Mouse (Mus musculus): ENCODE measurements at regions not wholly inside any gene's neighbourhood (a gene's known extent, or its start where the extent isn't known, plus 50 kb on each side); places are given as distances from the start of the nearest gene placed in this dataset.

- no peak overlapping the region for H3K27ac ChIP-seq (ENCODE audit: low read length)
- no peaks in the 10 kb centered on the region for H3K36me3 ChIP-seq (ENCODE audit: control insufficient read depth, insufficient read depth)
- H3K27me3 ChIP-seq (ENCODE audit: control insufficient read depth, insufficient read depth, low read depth, low read length): no peaks in the 10 kb centered on the region
- H3K4me2 ChIP-seq (ENCODE audit: low read depth, low read length): no peak overlapping the region
- 40% methylated on average over 8 of the region's 8 CpGs for WGBS (ENCODE audit: insufficient replicate concordance)
- H3K9me3 ChIP-seq (replicated peaks; ENCODE audit: control insufficient read depth, low read length): no peaks in the 10 kb centered on the region
- no peaks in the 10 kb centered on the region for H3K4me1 ChIP-seq (ENCODE audit: control insufficient read depth, low read depth, low read length)
- H3K4me3 ChIP-seq (ENCODE audit: low read depth, low read length): no peak overlapping the region
- no peak for ATAC-seq (ENCODE audit: low read depth)
- H3K9ac ChIP-seq (ENCODE audit: low read depth, low read length): no peak overlapping the region
Measured at GRCm38 (mm10) chrX:99335886-99336589, 135.0 kb downstream of the Pja1 start.

GRCm38 (mm10) chrX:99332457-99332770 is 138.7 kb downstream of the Pja1 start:
- no peaks in the 10 kb centered on the region for H3K27me3 ChIP-seq (ENCODE audit: control insufficient read depth, insufficient read depth, low read depth, low read length)
- H3K27ac ChIP-seq (ENCODE audit: low read length): no peak overlapping the region
- 55% methylated on average over 4 of the region's 4 CpGs for WGBS (ENCODE audit: insufficient replicate concordance)
- no peaks in the 10 kb centered on the region for H3K4me1 ChIP-seq (ENCODE audit: control insufficient read depth, low read depth, low read length)
- no peaks in the 10 kb centered on the region for H3K36me3 ChIP-seq (ENCODE audit: control insufficient read depth, insufficient read depth)
- H3K9me3 ChIP-seq (replicated peaks; ENCODE audit: control insufficient read depth, low read length): no peaks in the 10 kb centered on the region
- H3K4me3 ChIP-seq (ENCODE audit: low read depth, low read length): no peak overlapping the region
- no peak overlapping the region for H3K4me2 ChIP-seq (ENCODE audit: low read depth, low read length)
- H3K9ac ChIP-seq (ENCODE audit: low read depth, low read length): no peak overlapping the region
- ATAC-seq (ENCODE audit: low read depth): no peak

GRCm38 (mm10) chrX:99331764-99332456 is 139.2 kb downstream of the Pja1 start:
- ATAC-seq (ENCODE audit: low read depth): no peak
- H3K27me3 ChIP-seq (ENCODE audit: control insufficient read depth, insufficient read depth, low read depth, low read length): no peaks in the 10 kb centered on the region
- no peak overlapping the region for H3K9ac ChIP-seq (ENCODE audit: low read depth, low read length)
- no peak overlapping the region for H3K4me2 ChIP-seq (ENCODE audit: low read depth, low read length)
- no peaks in the 10 kb centered on the region for H3K36me3 ChIP-seq (ENCODE audit: control insufficient read depth, insufficient read depth)
- H3K9me3 ChIP-seq (replicated peaks; ENCODE audit: control insufficient read depth, low read length): no peaks in the 10 kb centered on the region
- H3K4me1 ChIP-seq (ENCODE audit: control insufficient read depth, low read depth, low read length): no peaks in the 10 kb centered on the region
- no peak overlapping the region for H3K27ac ChIP-seq (ENCODE audit: low read length)
- no peak overlapping the region for H3K4me3 ChIP-seq (ENCODE audit: low read depth, low read length)
- 51% methylated on average over 9 of the region's 9 CpGs for WGBS (ENCODE audit: insufficient replicate concordance)

DNA sequence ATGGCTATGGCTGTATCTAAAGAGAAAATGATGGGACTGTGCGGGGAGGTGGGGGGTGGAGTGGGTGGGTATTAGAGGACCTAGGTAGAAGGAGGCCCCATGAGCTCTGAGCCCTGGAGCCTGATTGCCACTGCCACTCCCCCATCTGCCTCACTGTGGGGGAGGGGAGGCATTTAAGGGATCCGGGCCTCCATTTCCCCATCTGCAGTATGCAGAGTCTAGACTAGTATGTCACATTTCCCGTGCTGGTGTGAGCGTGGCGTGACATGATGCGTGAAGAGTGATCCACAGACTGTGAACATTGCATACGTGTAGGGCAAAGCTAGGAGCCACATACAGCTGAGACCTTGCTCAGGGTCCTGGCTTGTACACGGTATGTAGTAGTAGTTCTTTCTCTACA is 140.7 kb downstream of the Pja1 start:
- 70% methylated on average over 8 of the region's 8 CpGs for WGBS (ENCODE audit: insufficient replicate concordance)
- Histone ChIP-seq H3K4me3 (ENCODE audit: low read depth, low read length) (no peak overlapping the region), H3K27me3 (ENCODE audit: control insufficient read depth, insufficient read depth, low read depth, low read length) (no peaks in the 10 kb centered on the region), H3K27ac (ENCODE audit: low read length) (no peak overlapping the region), H3K9me3 (replicated peaks; ENCODE audit: control insufficient read depth, low read length) (no peaks in the 10 kb centered on the region), H3K4me1 (ENCODE audit: control insufficient read depth, low read depth, low read length) (no peaks in the 10 kb centered on the region), H3K36me3 (ENCODE audit: control insufficient read depth, insufficient read depth) (no peaks in the 10 kb centered on the region), H3K4me2 (ENCODE audit: low read depth, low read length) (no peak overlapping the region), H3K9ac (ENCODE audit: low read depth, low read length) (no peak overlapping the region)
- ATAC-seq (ENCODE audit: low read depth): no peak

GRCm38 (mm10) chrX:99328576-99328975 is 142.5 kb downstream of the Pja1 start:
- WGBS (ENCODE audit: insufficient replicate concordance): 44% methylated on average over 4 of the region's 4 CpGs
- Histone ChIP-seq H3K9me3 (replicated peaks; ENCODE audit: control insufficient read depth, low read length) (no peaks in the 10 kb centered on the region), H3K4me2 (ENCODE audit: low read depth, low read length) (no peak overlapping the region), H3K9ac (ENCODE audit: low read depth, low read length) (no peak overlapping the region), H3K4me1 (ENCODE audit: control insufficient read depth, low read depth, low read length) (no peaks in the 10 kb centered on the region), H3K4me3 (ENCODE audit: low read depth, low read length) (no peak overlapping the region), H3K27ac (ENCODE audit: low read length) (no peak overlapping the region), H3K27me3 (ENCODE audit: control insufficient read depth, insufficient read depth, low read depth, low read length) (no peaks in the 10 kb centered on the region), H3K36me3 (ENCODE audit: control insufficient read depth, insufficient read depth) (no peaks in the 10 kb centered on the region)
- no peak for ATAC-seq (ENCODE audit: low read depth)

DNA sequence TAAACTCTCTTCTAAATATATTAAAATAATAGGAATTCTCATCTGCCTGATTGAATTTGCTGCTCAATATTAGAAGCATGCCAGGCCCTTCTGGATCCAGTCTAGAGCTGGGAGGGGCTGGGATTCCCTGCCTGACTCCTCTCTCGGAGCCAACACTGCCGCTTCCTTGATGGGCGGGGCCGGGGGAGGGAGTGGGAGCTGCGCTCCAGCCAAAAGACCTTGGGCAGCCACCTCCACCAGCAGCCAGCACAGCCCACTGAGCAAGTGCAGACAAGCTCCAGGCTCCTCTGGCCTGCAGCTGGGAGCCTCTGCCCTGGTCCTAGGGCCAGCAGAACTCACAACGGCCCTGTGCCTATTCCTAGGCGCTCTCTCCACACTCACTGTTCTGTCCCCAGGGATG is 144.9 kb downstream of the Pja1 start:
- Histone ChIP-seq H3K4me1 (ENCODE audit: control insufficient read depth, low read depth, low read length) (no peaks in the 10 kb centered on the region), H3K27me3 (ENCODE audit: control insufficient read depth, insufficient read depth, low read depth, low read length) (no peaks in the 10 kb centered on the region), H3K9me3 (replicated peaks; ENCODE audit: control insufficient read depth, low read length) (no peaks in the 10 kb centered on the region), H3K4me2 (ENCODE audit: low read depth, low read length) (no peak overlapping the region), H3K9ac (ENCODE audit: low read depth, low read length) (no peak overlapping the region), H3K4me3 (ENCODE audit: low read depth, low read length) (no peak overlapping the region), H3K36me3 (ENCODE audit: control insufficient read depth, insufficient read depth) (no peaks in the 10 kb centered on the region), H3K27ac (ENCODE audit: low read length) (no peak overlapping the region)
- WGBS (ENCODE audit: insufficient replicate concordance): 55% methylated on average over 7 of the region's 7 CpGs
- no peak for ATAC-seq (ENCODE audit: low read depth)

- no peak overlapping the region for H3K4me3 ChIP-seq (ENCODE audit: low read depth, low read length)
- H3K27me3 ChIP-seq (ENCODE audit: control insufficient read depth, insufficient read depth, low read depth, low read length): no peaks in the 10 kb centered on the region
- no peaks in the 10 kb centered on the region for H3K36me3 ChIP-seq (ENCODE audit: control insufficient read depth, insufficient read depth)
- no peaks in the 10 kb centered on the region for H3K4me1 ChIP-seq (ENCODE audit: control insufficient read depth, low read depth, low read length)
- no peak for ATAC-seq (ENCODE audit: low read depth)
- no peak overlapping the region for H3K4me2 ChIP-seq (ENCODE audit: low read depth, low read length)
- no peak overlapping the region for H3K27ac ChIP-seq (ENCODE audit: low read length)
- H3K9me3 ChIP-seq (replicated peaks; ENCODE audit: control insufficient read depth, low read length): no peaks in the 10 kb centered on the region
- no peak overlapping the region for H3K9ac ChIP-seq (ENCODE audit: low read depth, low read length)
- WGBS (ENCODE audit: insufficient replicate concordance): 59% methylated on average over 8 of the region's 8 CpGs
Measured at GRCm38 (mm10) chrX:99325460-99325859, 145.6 kb downstream of the Pja1 start.

DNA sequence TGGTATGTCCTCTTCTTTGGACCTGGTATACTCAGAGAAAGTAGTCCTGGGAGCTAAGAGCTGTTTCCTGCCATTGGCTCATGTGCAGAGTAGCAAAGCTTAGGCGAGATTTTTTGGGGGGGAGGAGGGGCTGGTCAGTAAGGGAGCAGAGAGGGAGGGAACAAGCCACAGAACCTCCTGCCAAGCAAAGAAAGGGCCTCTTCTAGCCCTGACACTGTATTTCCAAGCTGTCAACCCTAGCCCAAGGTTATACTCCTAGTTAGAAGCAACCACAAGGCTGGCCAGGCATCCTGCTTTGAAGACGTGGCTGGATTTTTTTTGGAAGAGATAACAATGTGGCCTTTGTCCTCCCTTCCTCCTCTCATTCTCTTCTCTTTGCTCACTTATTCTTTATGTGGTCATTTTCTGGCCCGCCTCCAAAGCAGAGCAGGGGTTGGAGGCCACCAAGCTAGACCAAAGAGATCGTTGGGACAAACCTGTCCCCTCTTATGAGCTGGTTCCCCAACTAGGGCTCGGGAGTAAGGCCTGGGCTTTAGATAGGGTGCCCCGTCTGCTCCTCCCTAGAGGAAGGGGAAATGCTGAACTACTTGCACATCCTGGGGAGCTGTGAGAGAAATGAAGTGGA is 146.4 kb downstream of the Pja1 start:
- ATAC-seq (ENCODE audit: low read depth): no peak
- 31% methylated on average over 6 of the region's 6 CpGs for WGBS (ENCODE audit: insufficient replicate concordance)
- H3K27me3 ChIP-seq (ENCODE audit: control insufficient read depth, insufficient read depth, low read depth, low read length): no peaks in the 10 kb centered on the region

DNA sequence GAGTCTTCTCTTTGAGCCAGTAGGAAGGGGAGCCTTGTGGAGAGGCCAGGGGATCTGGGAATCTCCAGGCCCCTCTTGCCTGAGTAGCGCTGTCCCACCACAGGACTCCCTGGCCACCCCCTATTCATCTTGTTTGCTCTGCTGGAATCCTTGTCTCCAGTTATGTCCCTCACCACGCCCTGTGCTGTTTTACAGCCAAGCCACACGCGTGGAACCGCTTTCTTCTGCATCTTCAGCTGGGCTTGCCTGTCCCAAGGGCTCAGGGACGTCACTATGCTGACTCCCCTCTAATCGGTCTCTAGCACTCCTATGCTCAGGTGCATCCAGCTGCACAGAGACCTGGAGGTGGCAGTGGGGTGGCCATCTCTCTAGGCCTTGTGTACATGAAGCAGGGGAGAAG is 151.3 kb downstream of the Pja1 start:
- no peaks in the 10 kb centered on the region; the same call in 1 of the 2 replicates for H3K27me3 ChIP-seq (ENCODE audit: control insufficient read depth, insufficient read depth, low read depth, low read length)
- WGBS (ENCODE audit: insufficient replicate concordance): 62% methylated on average over 7 of the region's 7 CpGs
- no peak overlapping the region for H3K9ac ChIP-seq (ENCODE audit: low read depth, low read length)
- no peak overlapping the region for H3K27ac ChIP-seq (ENCODE audit: low read length)
- no peaks in the 10 kb centered on the region for H3K9me3 ChIP-seq (replicated peaks; ENCODE audit: control insufficient read depth, low read length)
- H3K36me3 ChIP-seq (ENCODE audit: control insufficient read depth, insufficient read depth): no peaks in the 10 kb centered on the region
- no peaks in the 10 kb centered on the region for H3K4me1 ChIP-seq (ENCODE audit: control insufficient read depth, low read depth, low read length)
- no peak overlapping the region for H3K4me3 ChIP-seq (ENCODE audit: low read depth, low read length)
- no peak overlapping the region for H3K4me2 ChIP-seq (ENCODE audit: low read depth, low read length)
- ATAC-seq (ENCODE audit: low read depth): no peak

More for the DNA sequence above, 146.4 kb downstream of the Pja1 start:
- H3K27ac ChIP-seq (ENCODE audit: low read length): no peak overlapping the region
- no peaks in the 10 kb centered on the region for H3K9me3 ChIP-seq (replicated peaks; ENCODE audit: control insufficient read depth, low read length)
- no peaks in the 10 kb centered on the region for H3K36me3 ChIP-seq (ENCODE audit: control insufficient read depth, insufficient read depth)
- H3K4me2 ChIP-seq (ENCODE audit: low read depth, low read length): no peak overlapping the region
- H3K9ac ChIP-seq (ENCODE audit: low read depth, low read length): no peak overlapping the region
- no peak overlapping the region for H3K4me3 ChIP-seq (ENCODE audit: low read depth, low read length)
- no peaks in the 10 kb centered on the region for H3K4me1 ChIP-seq (ENCODE audit: control insufficient read depth, low read depth, low read length)
